Mouse (Mus musculus) urinary bladder, postnatal 4 days (tissue): ENCODE results near the gene Prr12.
"Not testable (repeated sequence)": the region's sequence is repeated elsewhere in the genome, so short reads cannot be mapped to it uniquely, and the experiment has no call there.

ENCODE experiments used
- DNase-seq, 2 experiments: peaks; one replicate each; pipeline ENCODE4 v3.0.0; 2021 to 2022; ENCODE audit warnings: low spot score in 2 of 2

The Prr12 gene

GRCm38 (mm10) chr7:45023711-45024110, 29.0 kb downstream of the Prr12 start:
- not testable (repeated sequence) for DNase-seq

- no peak for DNase-seq
Measured at GRCm38 (mm10) chr7:45020225-45020624, 32.5 kb downstream of the Prr12 start.

DNA sequence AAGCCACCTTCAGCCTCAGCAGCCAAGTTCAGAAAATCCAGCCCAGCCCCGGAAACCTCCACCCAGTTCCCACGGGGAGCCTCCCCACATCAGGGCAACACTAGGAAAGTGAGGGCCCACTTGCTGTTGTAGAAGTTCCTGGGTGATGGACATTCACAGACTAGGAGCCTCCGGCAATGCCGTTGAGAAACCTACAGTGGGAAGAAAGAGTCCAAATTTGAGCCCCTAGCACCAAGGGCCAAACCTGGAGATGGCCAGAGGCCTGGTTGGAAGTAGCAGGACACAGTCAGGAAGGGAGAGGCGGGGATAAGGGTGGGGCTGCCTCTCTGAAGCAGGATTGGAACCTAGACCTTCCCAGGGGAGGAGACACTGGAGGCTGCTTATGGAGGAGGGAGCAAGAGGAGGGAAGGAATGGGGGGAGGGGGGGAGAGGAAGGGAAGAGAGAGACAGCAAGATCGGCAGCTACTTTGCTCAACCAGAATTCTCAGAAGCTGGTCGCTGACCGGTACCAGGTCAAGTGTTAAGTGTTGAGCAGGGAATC, 33.6 kb downstream of the Prr12 start:
- DNase-seq = peak in 1 of 2 experiments; percentile 61

- peak; percentile 92 to 94 for DNase-seq
Measured at GRCm38 (mm10) chr7:45017242-45018061, 35.2 kb downstream of the Prr12 start, which contains the start of gene Rras. Gene Rras, plus strand, starts transcription at chr7:45017961.

DNA sequence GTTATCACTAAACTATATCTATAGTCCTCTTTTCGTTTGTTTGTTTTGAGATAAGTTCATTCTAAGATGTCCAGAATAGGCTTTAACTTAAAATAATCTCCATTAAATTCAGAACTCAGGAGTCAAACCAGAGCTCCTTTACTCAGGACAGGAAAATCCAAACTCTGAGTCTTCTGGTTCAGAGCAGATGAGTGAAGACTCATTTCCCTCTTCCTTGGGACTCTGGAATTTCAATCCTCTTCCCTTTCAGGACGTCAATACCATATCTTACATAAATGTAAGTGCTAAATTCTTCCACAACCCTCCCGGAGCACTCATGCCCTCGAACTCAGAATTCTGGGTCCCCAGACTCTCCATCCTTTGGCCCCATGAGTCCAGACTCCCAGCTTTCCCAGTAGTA, 35.9 kb downstream of the Prr12 start:
- no peak for DNase-seq

DNA sequence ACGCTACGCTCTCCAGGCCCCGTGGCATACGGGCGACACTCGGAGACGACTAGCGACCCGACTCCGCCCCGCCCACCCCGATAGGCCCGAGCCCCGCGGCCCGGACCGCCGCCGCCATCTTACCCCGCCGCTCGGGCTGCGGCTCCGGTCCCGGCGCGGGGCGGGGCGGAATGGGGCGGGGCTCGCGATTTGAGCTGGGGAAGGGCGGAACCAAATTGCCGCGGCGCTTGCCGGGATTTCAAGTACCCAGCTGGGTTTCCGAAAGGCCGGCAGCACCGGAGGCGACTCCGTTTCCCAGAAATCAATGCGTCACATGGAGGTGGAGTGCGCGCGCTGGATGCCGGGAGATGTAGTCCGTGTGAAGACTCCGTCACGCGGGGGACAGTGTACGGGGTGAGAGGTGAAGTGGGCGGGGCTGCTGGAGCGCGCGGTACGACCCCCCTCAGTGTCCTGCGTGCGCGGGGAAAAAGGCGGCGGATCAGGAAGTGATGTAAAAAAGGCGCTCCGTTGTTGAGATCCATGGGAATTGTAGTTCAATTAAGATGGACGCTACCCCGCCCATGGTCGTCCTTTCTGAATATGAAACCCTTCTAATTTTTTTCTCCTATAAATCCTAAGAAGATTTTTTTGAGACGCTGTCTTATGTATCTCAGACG, 36.6 kb downstream of the Prr12 start, which contains the start of gene Scaf1:
Scaf1 (minus strand) TSS at position 407 of the 656 bp plus-strand sequence.
- peak; percentile 99 to 100 for DNase-seq

- no peak for DNase-seq
Measured at GRCm38 (mm10) chr7:45015344-45015956, 37.2 kb downstream of the Prr12 start.

GRCm38 (mm10) chr7:45014096-45014451, 38.6 kb downstream of the Prr12 start:
- no peak for DNase-seq

DNA sequence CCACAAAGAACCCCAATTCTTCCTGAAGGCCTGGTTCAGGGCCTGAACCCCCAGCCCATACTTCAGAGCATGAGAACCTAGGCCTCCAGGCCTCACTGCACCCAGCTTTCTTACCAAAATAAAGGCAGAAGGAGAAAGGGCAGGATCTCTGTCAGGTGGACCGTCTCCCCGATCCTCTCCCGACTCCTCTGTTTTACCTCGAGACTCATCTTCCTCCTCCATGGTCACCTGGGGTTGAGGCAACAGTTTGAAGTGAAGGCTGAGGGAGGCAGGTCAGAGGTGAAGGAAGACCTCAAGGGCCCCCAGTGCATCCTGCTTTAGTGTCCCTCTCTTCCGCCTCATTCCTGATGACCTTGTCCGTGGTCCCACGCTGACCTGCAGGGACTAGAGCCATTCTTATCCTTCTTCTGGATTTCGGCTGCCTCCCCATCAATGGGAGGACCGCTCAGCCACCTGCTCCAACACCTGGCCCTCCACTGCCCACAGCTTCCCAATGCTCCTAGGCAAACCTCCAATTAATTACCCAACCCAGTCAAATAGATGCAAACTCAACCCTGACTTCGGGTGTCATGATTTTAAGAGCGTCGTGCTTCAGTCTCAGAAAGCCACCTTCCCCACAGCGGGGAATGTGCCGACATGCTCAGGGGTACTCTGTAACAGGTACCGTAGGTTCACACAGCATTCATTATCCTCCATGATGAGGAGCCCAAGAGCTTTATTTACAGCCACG, 39.1 kb downstream of the Prr12 start:
- no peak for DNase-seq

DNA sequence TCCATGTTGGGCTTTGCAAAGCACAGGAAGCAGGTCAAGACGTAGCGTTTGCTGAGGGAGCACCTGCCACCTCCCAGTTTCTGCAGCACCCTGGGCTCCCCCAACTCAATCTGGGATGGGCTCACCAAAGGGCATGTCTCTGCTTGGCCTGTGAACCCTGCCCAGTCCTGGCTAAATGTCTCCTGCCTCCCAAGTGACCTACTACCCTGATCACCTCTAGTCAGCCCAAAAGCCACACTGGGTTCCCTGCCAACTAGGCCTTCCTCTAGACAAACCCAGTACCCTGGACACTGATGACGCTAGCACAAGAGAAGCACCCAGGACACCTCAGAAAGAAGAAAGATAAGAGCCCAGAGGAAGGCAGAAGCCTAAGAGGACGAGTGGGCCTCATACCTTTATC, 39.9 kb downstream of the Prr12 start:
- no peak for DNase-seq

DNA sequence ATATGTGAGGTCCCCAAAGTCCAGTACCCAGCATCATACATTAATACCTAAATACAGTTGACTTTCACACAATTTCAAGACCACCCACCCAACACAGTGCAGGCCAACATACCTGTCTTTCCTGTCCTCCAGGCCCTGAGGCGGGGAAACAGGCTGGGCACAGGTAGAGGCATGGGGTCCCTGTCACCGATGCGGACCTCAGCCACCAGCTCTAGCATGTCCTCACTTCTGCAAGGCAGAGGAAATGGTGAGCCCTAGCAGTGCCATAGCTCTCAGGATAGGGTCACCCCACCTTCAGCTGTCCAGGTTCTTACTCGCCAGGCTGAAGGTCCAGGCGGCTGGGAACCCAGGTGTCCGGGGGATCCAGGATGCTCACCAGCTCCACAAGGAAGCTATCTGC, 40.7 kb downstream of the Prr12 start:
- DNase-seq = no peak

GRCm38 (mm10) chr7:45008411-45008810, 44.3 kb downstream of the Prr12 start:
- no peak for DNase-seq

DNA sequence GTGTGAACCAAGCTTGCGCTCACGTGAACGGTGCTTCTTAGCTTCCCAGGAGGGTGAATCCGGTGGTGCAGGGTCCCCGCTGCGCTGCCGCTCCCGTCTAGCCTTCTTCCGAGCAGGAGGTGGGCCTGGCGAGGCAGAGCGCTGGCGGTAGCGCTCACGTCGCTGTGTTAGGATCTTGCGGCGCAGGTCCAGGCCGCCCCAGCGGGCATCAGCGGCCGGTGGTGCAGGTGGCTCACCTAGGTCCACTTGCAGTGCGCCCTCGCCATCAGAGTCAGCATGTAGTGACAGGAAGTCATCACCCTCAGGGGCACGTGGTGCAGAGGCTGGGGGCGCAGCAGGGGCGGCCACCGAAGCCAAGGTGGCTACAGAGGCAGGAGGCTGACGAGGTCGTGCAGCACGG, 44.8 kb downstream of the Prr12 start:
- no peak for DNase-seq

- DNase-seq = no peak
Measured at GRCm38 (mm10) chr7:45007141-45007540, 45.5 kb downstream of the Prr12 start.

DNA sequence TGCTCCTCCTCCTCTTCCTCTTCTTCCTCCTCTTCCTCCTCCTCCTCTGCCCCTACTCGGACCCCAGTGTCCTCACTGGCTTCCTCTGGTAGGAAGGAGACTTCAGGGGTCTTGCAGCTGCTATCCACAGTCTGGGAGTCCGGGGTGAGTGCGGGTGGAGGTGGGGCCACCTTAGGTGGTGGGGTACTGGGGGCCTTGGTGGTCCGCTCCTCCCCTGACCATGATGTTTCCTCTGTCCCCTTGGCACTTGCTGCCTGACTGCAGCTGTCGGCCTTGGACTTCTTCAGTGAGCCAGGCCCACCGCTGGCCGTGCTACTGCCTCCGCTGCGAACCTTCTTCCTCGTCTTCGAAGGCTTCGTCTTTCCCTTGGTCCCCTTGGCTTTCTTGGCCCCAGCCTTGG, 46.2 kb downstream of the Prr12 start:
- no peak for DNase-seq

DNA sequence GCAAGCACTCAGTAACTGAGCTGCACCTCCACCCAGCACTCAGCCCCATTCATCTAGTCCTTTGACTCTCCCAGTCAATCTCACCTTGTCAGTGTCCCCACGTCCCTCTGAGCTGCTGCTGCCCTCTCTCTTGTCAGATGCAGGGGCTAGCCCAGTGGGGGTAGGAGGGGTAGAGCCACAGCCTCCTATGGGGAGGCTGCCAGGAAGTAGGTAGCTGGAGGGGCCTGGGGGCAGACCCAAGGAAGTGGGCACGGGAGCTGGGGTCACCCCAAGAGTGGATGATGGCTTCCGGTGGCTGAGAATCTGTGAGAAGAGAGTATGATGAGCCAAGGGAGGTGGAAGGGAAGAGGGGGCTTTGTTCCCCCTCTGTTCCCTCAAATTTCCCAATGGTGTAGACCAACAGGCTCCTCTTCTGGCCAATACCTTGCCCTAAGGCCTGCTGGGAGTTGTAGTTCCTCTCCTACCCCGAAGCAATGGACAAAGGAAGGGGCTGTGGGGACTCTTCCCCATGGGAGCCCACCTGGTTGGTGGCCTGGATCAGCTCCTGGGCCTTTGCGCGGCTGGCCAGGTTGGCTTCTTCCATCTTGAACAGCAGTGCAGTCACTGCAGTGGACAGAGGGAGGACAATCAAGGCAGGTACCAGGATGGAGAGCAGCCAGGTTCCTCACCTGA, 47.2 kb downstream of the Prr12 start:
- no peak for DNase-seq

GRCm38 (mm10) chr7:45004546-45004945, 48.1 kb downstream of the Prr12 start:
- no peak for DNase-seq

DNA sequence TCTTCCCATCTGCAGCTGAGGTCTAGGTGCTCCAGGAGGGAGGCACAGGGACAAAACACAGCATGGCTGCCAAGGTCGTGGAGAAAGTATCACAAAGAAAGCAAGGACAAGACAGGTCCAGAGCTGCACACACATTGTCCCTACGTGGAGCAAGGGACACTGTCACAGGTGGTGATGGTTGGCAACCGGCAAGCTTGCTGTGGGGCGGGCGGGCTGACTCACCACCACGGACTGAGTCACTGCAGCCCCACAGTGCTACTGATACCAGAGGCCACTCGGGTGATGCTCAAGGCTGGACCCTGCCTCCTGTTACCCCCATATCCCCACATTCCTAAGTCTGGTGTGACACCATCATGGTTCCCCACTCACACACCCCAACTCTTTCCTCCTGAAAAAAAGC, 50.2 kb downstream of the Prr12 start:
- no peak for DNase-seq

- no peak for DNase-seq
Measured at GRCm38 (mm10) chr7:45000539-45001114, 52.1 kb downstream of the Prr12 start.

DNA sequence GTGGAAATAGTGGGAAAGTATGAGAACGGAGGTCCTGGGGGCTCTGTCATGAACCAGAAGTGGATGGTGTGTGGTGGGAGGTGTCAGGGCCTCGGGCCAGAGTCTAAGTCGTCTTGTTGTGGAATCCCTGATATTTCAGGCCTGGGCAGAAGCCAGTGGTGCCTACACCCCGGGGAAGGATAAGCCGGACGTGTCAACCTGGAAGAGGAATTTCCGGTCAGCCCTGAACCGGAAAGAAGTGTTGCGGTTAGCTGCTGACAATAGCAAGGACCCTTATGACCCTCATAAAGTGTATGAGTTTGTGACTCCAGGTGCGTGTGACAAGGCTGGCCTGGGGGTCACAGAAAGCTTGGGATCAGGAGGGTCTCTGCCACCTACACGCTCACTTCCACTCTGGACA, 52.9 kb downstream of the Prr12 start:
- DNase-seq = no peak

GRCm38 (mm10) chr7:44998501-44998955, 54.2 kb downstream of the Prr12 start, which contains the start of gene Bcl2l12:
Gene Bcl2l12, minus strand, starts transcription at chr7:44998712.
- DNase-seq = no peak
